Mouse (Mus musculus) lung, postnatal 0 days (tissue): ENCODE results near the gene Sppl2b. TPM values are rescaled to one million over a fixed set of nuclear protein-coding genes. Genes with fewer than 3 reads are reported as not detected.
A peak's percentile ranks its signal among the peaks of the same experiment; 100 is the strongest.

ENCODE experiments used
- ATAC-seq: fragments of 200-750 bp; cut with Nextera tagmentation; 2 replicates; pipeline ENCODE4 v1.8.0; 2017; ENCODE audit warnings: moderate library complexity
- DNase-seq: peaks from one replicate; pipeline ENCODE4 v3.0.0-alpha.2; 2016; ENCODE audit warnings: low spot score
- H3K27ac ChIP-seq: fragments of 300-500 bp; sonication (generic); 2 replicates; pipeline ENCODE4 v1.5.1; 2014; ENCODE audit warnings: antibody characterized with exemption, mild to moderate bottlenecking, low read length, mixed read lengths
- H3K27me3 ChIP-seq: fragments of 300-500 bp; sonication (generic); replicated peaks from 2 replicates; pipeline ENCODE4 v1.6.1; 2014; ENCODE audit warnings: low read length, mixed read lengths; ENCODE audit not compliant: insufficient read depth
- H3K36me3 ChIP-seq: fragments of 300-500 bp; sonication (generic); 2 replicates; pipeline ENCODE4 v1.6.1; 2014; ENCODE audit warnings: low read length, mixed read lengths; ENCODE audit not compliant: insufficient read depth
- H3K4me1 ChIP-seq: fragments of 300-500 bp; sonication (generic); 2 replicates; pipeline ENCODE4 v1.6.1; 2014; ENCODE audit warnings: antibody characterized with exemption, low read depth, low read length, mixed read lengths; ENCODE audit not compliant: insufficient read depth
- H3K4me2 ChIP-seq: fragments of 300-500 bp; sonication (generic); replicated peaks from 2 replicates; pipeline ENCODE4 v1.6.1; 2014; ENCODE audit warnings: low read depth, mild to moderate bottlenecking, low read length, moderate library complexity, mixed read lengths
- H3K4me3 ChIP-seq: fragments of 300-500 bp; sonication (generic); 2 replicates; pipeline ENCODE4 v1.5.1; 2014; ENCODE audit warnings: low read depth, low read length
- H3K9ac ChIP-seq: fragments of 300-500 bp; sonication (generic); replicated peaks from 2 replicates; pipeline ENCODE4 v1.6.1; 2014; ENCODE audit warnings: low read depth, mild to moderate bottlenecking
- H3K9me3 ChIP-seq: fragments of 300-500 bp; sonication (generic); 2 replicates; pipeline ENCODE4 v1.6.1; 2016; ENCODE audit warnings: low read length, mixed read lengths
- CTCF ChIP-seq: IDR thresholded peaks from 2 replicates; pipeline ENCODE4 v1.5.1; 2016; ENCODE audit warnings: antibody characterized with exemption, mild to moderate bottlenecking
- EP300 ChIP-seq: IDR thresholded peaks from 2 replicates; pipeline ENCODE4 v1.6.1; 2016; ENCODE audit warnings: antibody characterized with exemption, mild to moderate bottlenecking, control low read depth
- WGBS: fragments of 180-500 bp; shearing (Covaris S2); extraction: QIAGEN DNeasy Blood & Tissue Kit; methylation state at CpG from one replicate; pipeline ENCODE4 v1.1.7; 2014; 5-methylcytosine and 5-hydroxymethylcytosine counted together
- polyA plus RNA-seq: library from polyadenylated mRNA; unstranded; fragments of >200 nt; fragmentation: Nextera tagmentation; extraction: Ambion mirVana; gene quantifications from 2 replicates; pipeline ENCODE4 v1.2.1, GENCODE M21; 2015

The Sppl2b gene
- polyA plus RNA-seq, 1 experiment from 2014 or later, result 26.5 TPM

DNA sequence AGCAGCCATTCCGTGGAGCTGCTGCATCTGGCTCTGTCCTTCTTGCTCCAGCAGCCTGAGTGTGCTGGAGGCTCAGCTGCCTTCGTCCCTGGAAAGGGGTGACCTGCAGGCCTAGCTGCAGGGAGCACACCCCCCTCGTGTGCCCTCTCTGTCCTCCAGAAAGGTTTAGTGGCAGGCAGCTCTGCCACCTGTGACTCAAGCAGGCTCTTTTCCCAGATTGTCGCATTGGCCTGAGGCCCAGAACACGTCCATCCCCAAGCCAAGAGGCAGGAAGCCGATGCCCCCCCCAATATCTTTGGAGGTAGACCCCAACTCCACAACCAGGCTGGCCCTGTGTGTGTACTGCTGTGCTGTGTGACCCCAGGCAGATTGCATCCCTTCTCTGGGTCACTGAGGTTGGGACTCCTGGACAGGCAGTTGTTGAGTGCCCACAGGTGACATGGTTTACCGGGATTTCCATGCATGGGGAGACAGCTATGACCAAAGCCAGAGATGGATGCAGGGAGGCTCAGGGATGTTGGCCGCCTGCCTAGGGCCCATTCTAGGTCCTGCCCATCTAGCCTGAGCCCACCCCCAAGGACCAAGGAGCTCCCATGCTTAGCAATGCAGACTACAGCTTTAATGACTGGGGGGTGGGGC, 9.9 kb upstream of the Sppl2b start:
- no peak overlapping the region for H3K27ac ChIP-seq
- no peaks in the 10 kb centered on the region for H3K36me3 ChIP-seq
- H3K4me2 ChIP-seq, result no peak overlapping the region
- no peak overlapping the region for H3K9ac ChIP-seq
- H3K9me3 ChIP-seq, result no peaks in the 10 kb centered on the region
- ATAC-seq (no peak), DNase-seq (no peak)
- peaks cover 18% of the 10 kb centered on the region for H3K27me3 ChIP-seq
- 49% methylated on average over 8 of the region's 8 CpGs for WGBS
- TF ChIP-seq CTCF, result no peak
- TF ChIP-seq EP300, result no peak
- H3K4me1 ChIP-seq, result no peaks in the 10 kb centered on the region
- H3K4me3 ChIP-seq, result no peak overlapping the region

- TF ChIP-seq EP300 (no peak), CTCF (no peak)
- DNase-seq, result no peak
- ATAC-seq, result no peak
- WGBS, result 62% methylated on average over 12 of the region's 12 CpGs
- Histone ChIP-seq H3K4me2 (no peak overlapping the region), H3K4me1 (no peaks in the 10 kb centered on the region), H3K27me3 (peaks cover 18% of the 10 kb centered on the region), H3K9ac (no peak overlapping the region), H3K4me3 (no peak overlapping the region), H3K36me3 (no peaks in the 10 kb centered on the region), H3K9me3 (no peaks in the 10 kb centered on the region), H3K27ac (no peak overlapping the region)
Observed at GRCm38 (mm10) chr10:80845732-80846131, 9.3 kb upstream of the Sppl2b start.

- WGBS, result 13% methylated on average over 10 of the region's 10 CpGs
- no peaks in the 10 kb centered on the region for H3K4me1 ChIP-seq
- TF ChIP-seq EP300, result no peak
- no peaks in the 10 kb centered on the region for H3K9me3 ChIP-seq
- H3K4me2 ChIP-seq, result no peak overlapping the region
- peaks cover 9% of the 10 kb centered on the region for H3K27me3 ChIP-seq
- no peak overlapping the region for H3K4me3 ChIP-seq
- DNase-seq (peak; percentile 75), ATAC-seq (peak; percentile 88)
- no peak overlapping the region for H3K27ac ChIP-seq
- H3K9ac ChIP-seq, result no peak overlapping the region
- H3K36me3 ChIP-seq, result no peaks in the 10 kb centered on the region
Observed at GRCm38 (mm10) chr10:80848571-80848970, 6.5 kb upstream of the Sppl2b start.

DNA sequence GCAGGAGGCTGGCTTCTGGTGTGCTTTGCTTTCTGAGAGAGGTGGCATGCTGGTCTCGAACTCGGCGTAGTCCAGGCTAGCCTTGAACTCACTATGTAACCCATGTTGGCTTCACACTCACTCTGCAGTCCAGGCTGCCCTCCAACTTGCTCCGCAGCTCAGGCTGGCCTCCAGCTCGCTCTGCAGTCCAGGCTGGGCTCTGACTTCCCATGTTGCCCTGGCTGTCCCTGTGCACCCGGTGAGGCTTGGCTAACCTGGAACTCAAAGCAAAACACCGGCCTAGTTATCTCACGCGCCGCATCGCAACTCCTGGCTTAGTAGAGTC, 636 bp downstream of the Sppl2b start:
- Histone ChIP-seq H3K27ac (no peak overlapping the region), H3K9ac (peak overlapping the region; percentile 50), H3K4me3 (peak overlapping the region; percentile 81), H3K9me3 (no peaks in the 10 kb centered on the region), H3K4me1 (peaks cover 5% of the 10 kb centered on the region; the same call in 1 of the 2 replicates), H3K27me3 (no peaks in the 10 kb centered on the region), H3K4me2 (peak overlapping the region; percentile 100), H3K36me3 (no peaks in the 10 kb centered on the region)
- 20% methylated on average over 11 of the region's 11 CpGs for WGBS
- 0 out of 2 replicates have a peak, but pooled peaks have one; percentile 2 for ATAC-seq
- TF ChIP-seq CTCF (no peak), EP300 (no peak)
- DNase-seq, result peak; percentile 25

- no peaks in the 10 kb centered on the region for H3K27me3 ChIP-seq
- WGBS, result 46% methylated on average over 3 of the region's 3 CpGs
- H3K9me3 ChIP-seq, result no peaks in the 10 kb centered on the region
- H3K36me3 ChIP-seq, result no peaks in the 10 kb centered on the region
- H3K4me3 ChIP-seq, result no peak overlapping the region
- peak overlapping the region; percentile 100 for H3K4me2 ChIP-seq
- H3K9ac ChIP-seq, result peak overlapping the region; percentile 50; the same call in 1 of the 2 replicates
- ATAC-seq, result no peak
- DNase-seq, result no peak
- H3K4me1 ChIP-seq, result peaks cover 5% of the 10 kb centered on the region; the same call in 1 of the 2 replicates
- no peak overlapping the region for H3K27ac ChIP-seq
- TF ChIP-seq CTCF (peak; percentile 20), EP300 (no peak)
Observed at GRCm38 (mm10) chr10:80856267-80856666, 1.2 kb downstream of the Sppl2b start.

DNA sequence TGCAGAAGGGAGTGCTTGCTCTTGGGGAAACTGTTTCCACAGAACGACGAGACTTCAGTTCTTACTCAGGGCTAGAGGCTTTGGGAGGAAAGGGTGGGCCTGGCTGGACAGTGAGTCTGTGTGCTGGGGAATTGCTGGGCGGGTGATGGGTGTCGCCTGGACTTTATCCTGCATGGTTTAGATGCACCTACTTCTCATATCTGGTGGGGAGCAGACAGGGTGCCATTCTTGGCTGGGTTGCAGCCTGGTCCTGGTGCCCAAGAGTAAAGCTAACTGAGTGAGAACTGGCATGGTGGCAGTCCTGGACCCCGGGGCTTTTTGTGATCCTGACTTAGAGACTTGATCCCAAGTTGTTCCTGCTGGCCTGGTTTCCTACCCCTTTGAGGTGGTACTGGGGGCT, 1.8 kb downstream of the Sppl2b start:
- Histone ChIP-seq H3K27ac (no peak overlapping the region), H3K4me3 (no peak overlapping the region), H3K9me3 (no peaks in the 10 kb centered on the region), H3K4me2 (no peak overlapping the region), H3K4me1 (peaks cover 5% of the 10 kb centered on the region; the same call in 1 of the 2 replicates), H3K36me3 (peaks cover 5% of the 10 kb centered on the region; the same call in 1 of the 2 replicates), H3K27me3 (no peaks in the 10 kb centered on the region), H3K9ac (no peak overlapping the region)
- DNase-seq (no peak), ATAC-seq (no peak)
- WGBS, result 70% methylated on average over 5 of the region's 5 CpGs
- TF ChIP-seq CTCF (no peak), EP300 (no peak)

- Histone ChIP-seq H3K4me1 (peaks cover 5% of the 10 kb centered on the region; the same call in 1 of the 2 replicates), H3K4me2 (no peak overlapping the region), H3K9ac (no peak overlapping the region), H3K4me3 (no peak overlapping the region), H3K9me3 (no peaks in the 10 kb centered on the region), H3K27ac (no peak overlapping the region), H3K36me3 (peaks cover 7% of the 10 kb centered on the region; the same call in 1 of the 2 replicates), H3K27me3 (no peaks in the 10 kb centered on the region)
- no peak for ATAC-seq
- no peak for DNase-seq
- WGBS, result 48% methylated on average over 8 of the region's 8 CpGs
- no peak for TF ChIP-seq CTCF
- TF ChIP-seq EP300, result no peak
Observed at GRCm38 (mm10) chr10:80857386-80857785, 2.3 kb downstream of the Sppl2b start.
